Mouse (Mus musculus) activated CD4-positive, CD25-positive, alpha-beta regulatory T cell, adult 4 months (primary cell): ENCODE results near the gene Spc25. TPM values are rescaled to one million over a fixed set of nuclear protein-coding genes. Genes with fewer than 3 reads are reported as not detected.
A peak's percentile ranks its signal among the peaks of the same experiment; 100 is the strongest.

Source experiments
- ATAC-seq: one replicate; pipeline ENCODE4 v1.8.0; 2017
- polyA plus RNA-seq, 2 experiments: library from polyadenylated mRNA; unstranded; fragments of 100-300 nt; shearing (Covaris generic); gene quantifications; one replicate each; pipeline ENCODE4 v1.2.1; 2017

The Spc25 gene
- polyA plus RNA-seq: 10 to 100 TPM; 23.4 to 23.7 TPM

- peak; percentile 100 for ATAC-seq
These were observed at the start of gene Spc25 for GRCm38 (mm10) chr2:69205791-69206351. Gene Spc25, minus strand, starts transcription at chr2:69206194.

- no peak for ATAC-seq
These were observed 42.3 kb upstream of the Spc25 start for GRCm38 (mm10) chr2:69248221-69248755.

- no peak for ATAC-seq
These were observed 41.1 kb upstream of the Spc25 start for GRCm38 (mm10) chr2:69247081-69247480.

- ATAC-seq: no peak
These were observed 38.9 kb upstream of the Spc25 start for GRCm38 (mm10) chr2:69244924-69245323.

- no peak for ATAC-seq
These were observed 33.3 kb upstream of the Spc25 start for GRCm38 (mm10) chr2:69239315-69239714.

GRCm38 (mm10) chr2:69234976-69235678 lies 29.1 kb upstream of the Spc25 start:
- no peak for ATAC-seq

- no peak for ATAC-seq
These were observed 26.1 kb upstream of the Spc25 start for GRCm38 (mm10) chr2:69232101-69232500.

- no peak for ATAC-seq
These were observed 24.1 kb upstream of the Spc25 start for GRCm38 (mm10) chr2:69230137-69230536.

GRCm38 (mm10) chr2:69228635-69229034 lies 22.6 kb upstream of the Spc25 start:
- no peak for ATAC-seq

GRCm38 (mm10) chr2:69226876-69227275 lies 20.9 kb upstream of the Spc25 start:
- no peak for ATAC-seq

- ATAC-seq: no peak
These were observed 18.7 kb upstream of the Spc25 start for GRCm38 (mm10) chr2:69224724-69225123.

GRCm38 (mm10) chr2:69222815-69223214 lies 16.8 kb upstream of the Spc25 start:
- no peak for ATAC-seq

GRCm38 (mm10) chr2:69221868-69222416 lies 15.9 kb upstream of the Spc25 start:
- no peak for ATAC-seq

GRCm38 (mm10) chr2:69215242-69215641 lies 9.2 kb upstream of the Spc25 start:
- ATAC-seq: no peak

GRCm38 (mm10) chr2:69212652-69213051 lies 6.7 kb upstream of the Spc25 start:
- ATAC-seq: no peak

GRCm38 (mm10) chr2:69210773-69211172 lies 4.8 kb upstream of the Spc25 start, which contains the start of gene G6pc2:
Gene G6pc2, plus strand, starts transcription at chr2:69211073.
- no peak for ATAC-seq

GRCm38 (mm10) chr2:69209684-69210083 lies 3.7 kb upstream of the Spc25 start:
- ATAC-seq: no peak

- no peak for ATAC-seq
These were observed 529 bp upstream of the Spc25 start for GRCm38 (mm10) chr2:69206523-69206922.

GRCm38 (mm10) chr2:69205185-69205584 lies 809 bp downstream of the Spc25 start:
- no peak for ATAC-seq

GRCm38 (mm10) chr2:69193555-69193954 lies 12.4 kb downstream of the Spc25 start:
- ATAC-seq: no peak

- no peak for ATAC-seq
These were observed 14.9 kb downstream of the Spc25 start for GRCm38 (mm10) chr2:69191059-69191458.

- no peak for ATAC-seq
These were observed 16.8 kb downstream of the Spc25 start for GRCm38 (mm10) chr2:69189222-69189621.

- no peak for ATAC-seq
These were observed 17.3 kb downstream of the Spc25 start for GRCm38 (mm10) chr2:69188732-69189131.

GRCm38 (mm10) chr2:69187990-69188389 lies 18.0 kb downstream of the Spc25 start:
- no peak for ATAC-seq
